Mouse (Mus musculus): ENCODE results near the gene Uri1. TPM values are rescaled to one million over a fixed set of nuclear protein-coding genes. Genes with fewer than 3 reads are reported as not detected.

Uri1 gene
- polyA plus RNA-seq, 1 experiment from 2014 or later = 27.5 TPM

GRCm38 (mm10) chr7:37992861-37993260 lies 30.5 kb downstream of the Uri1 start:
- H3K9ac ChIP-seq (ENCODE audit: low read length) = no peak overlapping the region
- no peak overlapping the region for H3K27ac ChIP-seq (ENCODE audit: low read length)
- H3K4me3 ChIP-seq (replicated peaks; ENCODE audit: low read length) = no peak overlapping the region
- WGBS = 94% methylated on average over 2 of the region's 2 CpGs
- no peaks in the 10 kb centered on the region for H3K27me3 ChIP-seq (ENCODE audit: control insufficient read depth, insufficient read depth, low read length)
- no peaks in the 10 kb centered on the region for H3K9me3 ChIP-seq (replicated peaks; ENCODE audit: control insufficient read depth, low read length)
- ATAC-seq (ENCODE audit: insufficient read depth, low FRiP score) = no peak
- no peaks in the 10 kb centered on the region for H3K36me3 ChIP-seq (ENCODE audit: control insufficient read depth, insufficient read depth, low read length)
- no peaks in the 10 kb centered on the region for H3K4me1 ChIP-seq (ENCODE audit: control insufficient read depth, insufficient read depth, low read length)
- H3K4me2 ChIP-seq (ENCODE audit: low read depth, low read length) = no peak overlapping the region

DNA sequence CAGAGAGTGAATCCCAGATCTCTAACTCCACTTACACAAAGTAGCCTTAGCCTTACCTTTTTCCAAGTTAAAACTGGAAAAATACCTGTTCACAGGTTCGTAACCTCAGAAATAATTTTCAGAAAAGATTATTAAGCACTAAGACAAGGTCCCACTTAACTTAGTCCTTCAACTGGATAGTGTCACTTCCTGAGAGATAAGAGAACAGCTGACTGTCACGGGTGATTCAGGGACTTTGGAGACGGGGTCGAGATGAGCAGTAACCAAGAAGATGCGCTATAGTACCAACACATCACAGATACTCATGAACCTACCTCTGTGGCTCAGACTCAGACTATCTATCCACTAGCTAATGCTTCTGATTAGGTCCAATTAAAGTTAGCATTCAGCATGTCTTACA lies 38.5 kb downstream of the Uri1 start:
- Histone ChIP-seq H3K4me1 (ENCODE audit: control insufficient read depth, insufficient read depth, low read length) (no peaks in the 10 kb centered on the region), H3K36me3 (ENCODE audit: control insufficient read depth, insufficient read depth, low read length) (no peaks in the 10 kb centered on the region; the same call in 1 of the 2 replicates), H3K27ac (ENCODE audit: low read length) (no peak overlapping the region), H3K4me3 (replicated peaks; ENCODE audit: low read length) (no peak overlapping the region), H3K9me3 (replicated peaks; ENCODE audit: control insufficient read depth, low read length) (no peaks in the 10 kb centered on the region), H3K4me2 (ENCODE audit: low read depth, low read length) (no peak overlapping the region), H3K9ac (ENCODE audit: low read length) (no peak overlapping the region), H3K27me3 (ENCODE audit: control insufficient read depth, insufficient read depth, low read length) (no peaks in the 10 kb centered on the region)
- ATAC-seq (ENCODE audit: insufficient read depth, low FRiP score) = no peak
- 80% methylated on average over 5 of the region's 5 CpGs for WGBS

GRCm38 (mm10) chr7:37983471-37983870 lies 39.9 kb downstream of the Uri1 start:
- H3K9ac ChIP-seq (ENCODE audit: low read length) = no peak overlapping the region
- WGBS = 73% methylated on average over 6 of the region's 6 CpGs
- H3K4me3 ChIP-seq (replicated peaks; ENCODE audit: low read length) = no peak overlapping the region
- no peak for ATAC-seq (ENCODE audit: insufficient read depth, low FRiP score)
- H3K27ac ChIP-seq (ENCODE audit: low read length) = no peak overlapping the region
- H3K4me1 ChIP-seq (ENCODE audit: control insufficient read depth, insufficient read depth, low read length) = no peaks in the 10 kb centered on the region
- no peaks in the 10 kb centered on the region; the same call in 1 of the 2 replicates for H3K36me3 ChIP-seq (ENCODE audit: control insufficient read depth, insufficient read depth, low read length)
- no peak overlapping the region for H3K4me2 ChIP-seq (ENCODE audit: low read depth, low read length)
- H3K9me3 ChIP-seq (replicated peaks; ENCODE audit: control insufficient read depth, low read length) = no peaks in the 10 kb centered on the region
- no peaks in the 10 kb centered on the region for H3K27me3 ChIP-seq (ENCODE audit: control insufficient read depth, insufficient read depth, low read length)

GRCm38 (mm10) chr7:37979729-37980128 lies 43.6 kb downstream of the Uri1 start:
- WGBS = 90% methylated on average over 3 of the region's 3 CpGs
- H3K36me3 ChIP-seq (ENCODE audit: control insufficient read depth, insufficient read depth, low read length) = no peaks in the 10 kb centered on the region; the same call in 1 of the 2 replicates
- no peaks in the 10 kb centered on the region for H3K9me3 ChIP-seq (replicated peaks; ENCODE audit: control insufficient read depth, low read length)
- no peaks in the 10 kb centered on the region for H3K27me3 ChIP-seq (ENCODE audit: control insufficient read depth, insufficient read depth, low read length)
- H3K4me3 ChIP-seq (replicated peaks; ENCODE audit: low read length) = no peak overlapping the region
- ATAC-seq (ENCODE audit: insufficient read depth, low FRiP score) = no peak
- no peak overlapping the region for H3K9ac ChIP-seq (ENCODE audit: low read length)
- H3K4me2 ChIP-seq (ENCODE audit: low read depth, low read length) = no peak overlapping the region
- no peak overlapping the region for H3K27ac ChIP-seq (ENCODE audit: low read length)
- H3K4me1 ChIP-seq (ENCODE audit: control insufficient read depth, insufficient read depth, low read length) = no peaks in the 10 kb centered on the region

- Histone ChIP-seq H3K36me3 (ENCODE audit: control insufficient read depth, insufficient read depth, low read length) (no peaks in the 10 kb centered on the region; the same call in 1 of the 2 replicates), H3K4me3 (replicated peaks; ENCODE audit: low read length) (no peak overlapping the region), H3K9me3 (replicated peaks; ENCODE audit: control insufficient read depth, low read length) (no peaks in the 10 kb centered on the region), H3K4me2 (ENCODE audit: low read depth, low read length) (no peak overlapping the region), H3K4me1 (ENCODE audit: control insufficient read depth, insufficient read depth, low read length) (no peaks in the 10 kb centered on the region), H3K27me3 (ENCODE audit: control insufficient read depth, insufficient read depth, low read length) (no peaks in the 10 kb centered on the region), H3K9ac (ENCODE audit: low read length) (no peak overlapping the region), H3K27ac (ENCODE audit: low read length) (no peak overlapping the region)
- 93% methylated on average over 4 of the region's 4 CpGs for WGBS
- no peak for ATAC-seq (ENCODE audit: insufficient read depth, low FRiP score)
Measured at GRCm38 (mm10) chr7:37978412-37978811, 44.9 kb downstream of the Uri1 start.

DNA sequence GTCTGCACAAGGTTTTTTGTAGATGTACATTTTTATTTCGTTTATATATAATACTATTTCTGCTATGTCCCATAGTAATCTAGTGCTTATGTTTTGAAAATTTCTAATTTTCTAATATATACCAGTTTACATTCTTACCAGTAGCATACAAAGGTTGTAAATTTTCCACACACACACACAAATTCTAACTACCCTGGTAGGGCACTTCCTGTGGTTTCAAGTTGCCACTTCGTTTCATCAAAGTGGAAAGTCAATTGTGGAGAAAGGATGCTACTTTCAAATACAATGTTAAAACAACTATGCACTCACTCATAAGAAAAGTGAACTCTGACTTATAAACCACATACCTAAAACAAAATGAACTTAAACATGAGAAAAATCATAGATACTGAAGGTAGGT lies 45.7 kb downstream of the Uri1 start:
- WGBS = 92% methylated on average over 2 of the region's 2 CpGs
- no peaks in the 10 kb centered on the region for H3K27me3 ChIP-seq (ENCODE audit: control insufficient read depth, insufficient read depth, low read length)
- no peak overlapping the region for H3K9ac ChIP-seq (ENCODE audit: low read length)
- no peaks in the 10 kb centered on the region for H3K4me1 ChIP-seq (ENCODE audit: control insufficient read depth, insufficient read depth, low read length)
- no peak overlapping the region for H3K4me2 ChIP-seq (ENCODE audit: low read depth, low read length)
- no peak overlapping the region for H3K4me3 ChIP-seq (replicated peaks; ENCODE audit: low read length)
- no peak for ATAC-seq (ENCODE audit: insufficient read depth, low FRiP score)
- H3K36me3 ChIP-seq (ENCODE audit: control insufficient read depth, insufficient read depth, low read length) = no peaks in the 10 kb centered on the region; the same call in 1 of the 2 replicates
- no peak overlapping the region for H3K27ac ChIP-seq (ENCODE audit: low read length)
- no peaks in the 10 kb centered on the region for H3K9me3 ChIP-seq (replicated peaks; ENCODE audit: control insufficient read depth, low read length)

GRCm38 (mm10) chr7:37972999-37973555 lies 50.3 kb downstream of the Uri1 start:
- no peaks in the 10 kb centered on the region for H3K36me3 ChIP-seq (ENCODE audit: control insufficient read depth, insufficient read depth, low read length)
- no peaks in the 10 kb centered on the region for H3K27me3 ChIP-seq (ENCODE audit: control insufficient read depth, insufficient read depth, low read length)
- H3K9me3 ChIP-seq (replicated peaks; ENCODE audit: control insufficient read depth, low read length) = no peaks in the 10 kb centered on the region
- no peak overlapping the region for H3K27ac ChIP-seq (ENCODE audit: low read length)
- no peak overlapping the region for H3K9ac ChIP-seq (ENCODE audit: low read length)
- ATAC-seq (ENCODE audit: insufficient read depth, low FRiP score) = no peak
- 76% methylated on average over 2 of the region's 2 CpGs for WGBS
- H3K4me2 ChIP-seq (ENCODE audit: low read depth, low read length) = no peak overlapping the region
- no peak overlapping the region for H3K4me3 ChIP-seq (replicated peaks; ENCODE audit: low read length)
- peaks cover 11% of the 10 kb centered on the region; the same call in 1 of the 2 replicates for H3K4me1 ChIP-seq (ENCODE audit: control insufficient read depth, insufficient read depth, low read length)

GRCm38 (mm10) chr7:37972571-37972970 lies 50.8 kb downstream of the Uri1 start:
- WGBS = 66% methylated on average over 9 of the region's 9 CpGs
- Histone ChIP-seq H3K9ac (ENCODE audit: low read length) (no peak overlapping the region), H3K27ac (ENCODE audit: low read length) (no peak overlapping the region), H3K4me1 (ENCODE audit: control insufficient read depth, insufficient read depth, low read length) (peaks cover 11% of the 10 kb centered on the region; the same call in 1 of the 2 replicates), H3K4me3 (replicated peaks; ENCODE audit: low read length) (no peak overlapping the region), H3K9me3 (replicated peaks; ENCODE audit: control insufficient read depth, low read length) (no peaks in the 10 kb centered on the region), H3K27me3 (ENCODE audit: control insufficient read depth, insufficient read depth, low read length) (no peaks in the 10 kb centered on the region), H3K36me3 (ENCODE audit: control insufficient read depth, insufficient read depth, low read length) (no peaks in the 10 kb centered on the region), H3K4me2 (ENCODE audit: low read depth, low read length) (no peak overlapping the region)
- ATAC-seq (ENCODE audit: insufficient read depth, low FRiP score) = no peak

- no peak overlapping the region for H3K4me2 ChIP-seq (ENCODE audit: low read depth, low read length)
Measured at GRCm38 (mm10) chr7:37962326-37962725, 61.0 kb downstream of the Uri1 start.

More at GRCm38 (mm10) chr7:37962326-37962725, 61.0 kb downstream of the Uri1 start:
- WGBS = 91% methylated on average over 17 of the region's 17 CpGs
- H3K4me3 ChIP-seq (replicated peaks; ENCODE audit: low read length) = no peak overlapping the region
- H3K4me1 ChIP-seq (ENCODE audit: control insufficient read depth, insufficient read depth, low read length) = no peaks in the 10 kb centered on the region
- ATAC-seq (ENCODE audit: insufficient read depth, low FRiP score) = no peak
- H3K9me3 ChIP-seq (replicated peaks; ENCODE audit: control insufficient read depth, low read length) = no peaks in the 10 kb centered on the region
- no peak overlapping the region for H3K9ac ChIP-seq (ENCODE audit: low read length)
- H3K27ac ChIP-seq (ENCODE audit: low read length) = no peak overlapping the region
- H3K36me3 ChIP-seq (ENCODE audit: control insufficient read depth, insufficient read depth, low read length) = peaks cover 10% of the 10 kb centered on the region; the same call in 1 of the 2 replicates
- no peaks in the 10 kb centered on the region for H3K27me3 ChIP-seq (ENCODE audit: control insufficient read depth, insufficient read depth, low read length)
